Mouse (Mus musculus) heart, postnatal 14 days (tissue): Measurements from ENCODE around the gene Idh2. TPM values are rescaled to one million over a fixed set of nuclear protein-coding genes. Genes with fewer than 3 reads are reported as not detected.

Experiments
- DNase-seq, 2 experiments: peaks; one replicate each; pipeline ENCODE4 v3.0.0; 2021 to 2022
- intact Hi-C: fragments of 180-260 bp; cut with DNase I; formaldehyde crosslinking; loops from one replicate; pipeline ENCODE4 v1.15.1; 2025
- total RNA-seq, 2 experiments: library from RNA; stranded (reverse); gene quantifications; 2 replicates each; pipeline ENCODE4 v1.2.3; 2021

Gene Idh2
- total RNA-seq, 2 experiments from 2014 or later, result 1,322 to 1,446 TPM

- intact Hi-C loops, result loop anchor here (5.0 kb wide), 1 partner anchor 108 kb away; the partner anchor contains the start of gene Zfp710
- DNase-seq, result peak; percentile 32 to 56
These were observed 15.3 kb upstream of the Idh2 start for GRCm38 (mm10) chr7:80130344-80131055.

GRCm38 (mm10) chr7:80129278-80129677 is 14.1 kb upstream of the Idh2 start:
- intact Hi-C loops, result no loop called here
- peak in 1 of 2 experiments; percentile 34 for DNase-seq

- intact Hi-C loops, result no loop called here
- DNase-seq, result no peak
These were observed 8.5 kb upstream of the Idh2 start for GRCm38 (mm10) chr7:80123672-80124071.

GRCm38 (mm10) chr7:80123115-80123514 is 7.9 kb upstream of the Idh2 start:
- no peak for DNase-seq
- intact Hi-C loops, result no loop called here

- no peak for DNase-seq
- intact Hi-C loops, result no loop called here
These were observed 5.9 kb upstream of the Idh2 start for GRCm38 (mm10) chr7:80121083-80121482.

GRCm38 (mm10) chr7:80119198-80119597 is 4.0 kb upstream of the Idh2 start:
- intact Hi-C loops, result no loop called here
- DNase-seq, result peak in 1 of 2 experiments; percentile 30

GRCm38 (mm10) chr7:80116158-80116557 is 966 bp upstream of the Idh2 start:
- intact Hi-C loops, result no loop called here
- DNase-seq, result peak; percentile 47 to 54

- intact Hi-C loops, result no loop called here
- peak; percentile 74 to 75 for DNase-seq
These were observed 555 bp downstream of the Idh2 start for GRCm38 (mm10) chr7:80114451-80115223.

- intact Hi-C loops, result no loop called here
- peak; percentile 55 to 68 for DNase-seq
These were observed 1.2 kb downstream of the Idh2 start for GRCm38 (mm10) chr7:80113989-80114388.

GRCm38 (mm10) chr7:80111066-80112045 is 3.8 kb downstream of the Idh2 start:
- no peak for DNase-seq
- intact Hi-C loops, result no loop called here

- no peak for DNase-seq
- intact Hi-C loops, result no loop called here
These were observed 8.8 kb downstream of the Idh2 start for GRCm38 (mm10) chr7:80106441-80106840.

GRCm38 (mm10) chr7:80105637-80106390 is 9.4 kb downstream of the Idh2 start:
- DNase-seq, result no peak
- intact Hi-C loops, result no loop called here

GRCm38 (mm10) chr7:80103335-80103734 is 11.9 kb downstream of the Idh2 start:
- intact Hi-C loops, result no loop called here
- no peak for DNase-seq

GRCm38 (mm10) chr7:80098389-80098976 is 16.7 kb downstream of the Idh2 start:
- no peak for DNase-seq
- intact Hi-C loops, result no loop called here

GRCm38 (mm10) chr7:80095598-80096309 is 19.4 kb downstream of the Idh2 start:
- no peak for DNase-seq
- intact Hi-C loops, result no loop called here

- DNase-seq, result no peak
- intact Hi-C loops, result no loop called here
These were observed 20.7 kb downstream of the Idh2 start for GRCm38 (mm10) chr7:80094481-80094880.

GRCm38 (mm10) chr7:80092351-80093046 is 22.7 kb downstream of the Idh2 start:
- intact Hi-C loops, result no loop called here
- DNase-seq, result peak; percentile 64 to 68

GRCm38 (mm10) chr7:80091866-80092210 is 23.4 kb downstream of the Idh2 start:
- intact Hi-C loops, result no loop called here
- DNase-seq, result no peak
